Mouse (Mus musculus) kidney, adult 11 months (tissue): ENCODE data around the gene Pbx1.

Experiments
- DNase-seq: peaks from one replicate; pipeline ENCODE4 v3.0.0; 2022

The Pbx1 gene

DNA sequence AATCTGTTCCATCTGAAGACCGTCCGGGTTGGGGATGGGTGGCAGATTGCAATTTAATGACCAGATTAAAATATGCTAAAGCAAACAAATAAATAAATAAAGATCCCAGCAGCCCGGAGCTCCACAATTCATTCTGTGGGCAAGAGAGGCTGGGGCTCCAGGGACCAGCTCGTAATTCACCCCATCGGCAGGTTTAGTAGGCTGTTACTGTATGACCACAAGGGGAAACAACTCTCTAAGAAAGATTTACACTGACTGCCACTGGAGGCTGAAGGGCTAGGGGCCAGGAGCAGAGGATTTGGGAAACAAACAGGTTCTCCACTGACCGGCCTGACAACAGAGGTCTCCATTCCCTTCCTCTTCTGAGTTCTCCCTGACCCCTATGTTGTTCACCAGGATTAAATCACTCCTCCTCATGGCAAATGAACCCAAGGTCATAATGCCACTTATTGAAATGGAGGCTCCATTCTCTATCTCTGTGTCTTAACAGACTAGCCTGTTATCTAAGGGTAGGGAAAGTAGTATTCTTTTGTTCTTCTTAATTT, 292.9 kb downstream of the Pbx1 start:
- DNase-seq, result no peak

- DNase-seq, result no peak
Observed at GRCm38 (mm10) chr1:168138669-168139068, 293.4 kb downstream of the Pbx1 start.

DNA sequence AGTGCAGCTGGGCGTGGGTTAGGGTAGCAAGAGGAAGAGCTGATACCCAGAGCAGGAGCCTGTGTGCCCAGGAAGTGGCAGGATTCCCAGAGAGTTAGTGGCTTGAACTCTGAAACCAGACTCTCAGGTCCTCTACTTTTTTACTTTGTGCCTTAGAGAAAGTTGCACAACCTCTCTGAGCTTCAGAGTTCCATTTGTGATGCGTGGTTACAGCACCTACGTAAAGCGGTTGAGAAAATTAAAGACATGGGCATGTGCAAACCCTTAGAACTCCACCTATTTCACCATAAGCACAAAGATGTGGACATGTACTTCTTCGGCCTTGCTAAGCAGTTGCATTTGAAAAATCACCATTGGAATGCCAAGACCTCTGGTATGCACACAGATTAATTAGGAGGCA, 294.2 kb downstream of the Pbx1 start:
- DNase-seq, result no peak

GRCm38 (mm10) chr1:168135545-168135944, 296.5 kb downstream of the Pbx1 start:
- DNase-seq, result no peak

DNA sequence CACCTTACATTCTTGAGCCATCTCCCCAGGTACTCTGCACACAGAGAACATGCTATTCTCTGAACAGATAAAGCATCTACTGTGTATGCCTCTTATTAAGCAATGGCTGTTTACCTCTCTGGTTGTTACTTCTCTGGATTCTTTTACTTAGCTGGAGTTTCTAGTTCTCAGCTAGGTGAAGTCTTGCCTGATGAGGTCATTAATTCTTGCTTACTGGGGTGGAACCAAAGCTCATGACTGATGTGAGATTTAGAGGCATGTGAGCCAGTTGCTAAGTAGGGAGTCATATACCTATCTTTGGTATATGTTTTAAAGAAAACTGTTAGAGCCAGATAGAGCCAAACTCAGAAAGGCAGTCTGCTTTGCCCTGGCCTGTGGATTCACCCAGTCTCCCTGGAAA, 298.4 kb downstream of the Pbx1 start:
- DNase-seq, result peak; percentile 40

GRCm38 (mm10) chr1:168128004-168128403, 304.1 kb downstream of the Pbx1 start:
- no peak for DNase-seq

GRCm38 (mm10) chr1:168124643-168125490, 307.2 kb downstream of the Pbx1 start:
- no peak for DNase-seq

DNA sequence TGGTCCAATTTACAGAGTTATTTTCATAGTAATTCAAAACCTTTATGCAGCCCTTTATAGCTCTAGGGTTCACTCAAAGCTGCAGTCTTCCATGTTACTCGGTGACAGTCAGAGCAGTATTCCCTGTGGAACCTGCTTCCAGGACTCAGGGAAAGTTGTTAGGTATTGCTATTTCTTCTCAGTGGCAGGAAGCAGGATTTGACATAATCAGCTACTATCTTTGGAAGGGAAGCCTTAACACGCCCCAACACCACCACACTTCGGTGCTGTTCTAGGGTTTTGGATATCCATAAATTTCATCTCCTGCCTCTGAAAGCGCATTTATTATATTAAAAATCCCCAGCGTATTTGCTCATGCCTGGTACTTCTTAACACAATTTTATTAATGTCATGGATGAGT, 314.0 kb downstream of the Pbx1 start:
- no peak for DNase-seq

- DNase-seq, result no peak
Observed at GRCm38 (mm10) chr1:168117367-168117766, 314.7 kb downstream of the Pbx1 start.

DNA sequence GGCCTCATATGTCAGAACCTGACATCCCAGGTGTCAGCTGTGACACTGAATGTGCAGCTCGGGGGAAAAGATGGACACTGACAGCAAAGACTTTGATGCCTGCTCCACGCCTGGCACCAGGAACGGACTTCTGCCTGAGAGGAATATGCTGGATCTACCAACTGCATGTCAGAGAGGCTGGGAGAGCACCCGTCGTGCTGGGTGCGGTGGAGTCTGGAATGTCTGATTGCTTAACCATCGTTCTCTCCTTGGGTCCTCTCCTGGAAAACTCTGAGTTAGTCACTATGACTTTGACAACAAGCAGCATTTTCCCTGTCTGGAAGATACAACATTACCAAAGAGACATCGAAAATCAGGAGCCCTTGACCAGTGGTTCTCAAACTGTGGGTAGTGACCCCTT, 322.3 kb downstream of the Pbx1 start:
- no peak for DNase-seq

DNA sequence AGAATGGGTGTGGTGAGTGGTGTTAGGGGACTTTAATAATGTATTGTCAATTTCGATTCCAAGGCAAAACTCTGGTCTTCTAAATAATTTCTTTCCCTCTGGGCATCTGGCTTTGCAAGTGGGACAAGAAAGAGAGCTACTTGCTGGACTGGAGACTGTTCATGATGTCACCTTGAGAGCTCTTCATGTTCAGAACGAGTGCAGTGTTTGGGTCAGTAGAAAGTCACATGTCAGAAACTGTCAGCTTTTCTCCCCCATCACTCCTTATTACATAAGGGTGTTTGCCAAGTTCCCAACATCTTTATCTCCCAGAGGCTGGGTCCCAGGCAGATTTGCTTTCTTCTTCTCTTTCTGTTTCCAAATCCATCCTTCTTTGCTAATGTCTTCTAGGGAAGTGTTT, 328.2 kb downstream of the Pbx1 start:
- no peak for DNase-seq

DNA sequence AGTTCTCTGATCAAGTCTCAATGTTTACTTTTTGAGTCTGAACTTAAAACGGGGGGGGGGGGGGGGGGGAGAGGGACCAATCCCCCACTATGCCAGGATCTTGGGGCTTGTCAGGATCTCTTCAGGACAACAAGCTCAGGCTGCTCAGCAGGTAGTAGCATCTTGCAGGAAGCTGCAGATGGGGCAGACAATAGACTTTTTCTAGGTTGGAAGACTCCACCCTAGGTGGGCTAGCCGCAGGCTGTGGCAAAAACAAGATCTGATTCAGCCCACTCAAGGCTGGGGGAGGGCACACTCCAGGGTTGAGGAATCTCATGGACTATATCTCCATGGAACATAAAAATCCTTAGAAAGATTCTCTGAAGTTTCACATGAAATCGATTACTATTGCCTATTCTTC, 330.6 kb downstream of the Pbx1 start:
- no peak for DNase-seq

DNA sequence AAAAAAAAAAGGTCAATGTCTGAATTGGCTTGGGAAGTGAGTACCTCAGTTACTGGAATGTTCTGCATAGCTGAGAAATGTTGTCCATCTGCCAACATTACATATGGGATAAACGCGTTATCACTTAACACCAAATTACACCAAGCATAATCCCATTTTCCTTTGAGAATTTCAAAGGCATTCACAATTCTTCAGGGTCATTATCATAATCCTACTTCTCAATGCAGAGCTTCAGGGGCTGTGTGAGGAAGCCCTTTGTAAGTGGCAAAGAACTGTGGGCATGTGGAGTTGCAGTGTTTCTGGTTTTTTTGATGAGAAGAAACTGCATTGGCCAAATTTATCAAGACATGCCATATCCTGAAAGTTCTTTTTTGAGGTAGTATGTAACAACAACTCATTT, 333.3 kb downstream of the Pbx1 start:
- no peak for DNase-seq

DNA sequence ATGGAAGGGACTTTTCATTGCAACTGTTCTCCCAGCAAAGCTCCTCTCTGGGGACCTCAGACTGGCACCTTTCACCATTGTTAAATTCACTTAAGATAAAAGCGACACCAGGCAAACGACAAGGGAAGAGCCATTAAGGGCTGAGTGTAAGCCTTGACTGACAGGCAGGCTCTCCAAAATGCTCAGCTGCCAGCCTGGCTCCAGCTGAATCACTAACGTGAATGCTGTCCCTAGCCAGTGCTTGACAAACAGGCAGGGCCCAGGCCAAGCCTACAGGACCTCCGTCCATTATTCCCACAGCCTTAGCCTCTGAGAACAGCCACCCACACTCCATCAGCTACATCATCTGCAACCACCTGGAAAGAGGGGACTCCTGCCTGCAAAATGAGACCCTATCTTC, 337.4 kb downstream of the Pbx1 start:
- DNase-seq, result no peak

- DNase-seq, result peak; percentile 9
Observed at GRCm38 (mm10) chr1:168093044-168093443, 339.0 kb downstream of the Pbx1 start.

- no peak for DNase-seq
Observed at GRCm38 (mm10) chr1:168091627-168092026, 340.4 kb downstream of the Pbx1 start.

DNA sequence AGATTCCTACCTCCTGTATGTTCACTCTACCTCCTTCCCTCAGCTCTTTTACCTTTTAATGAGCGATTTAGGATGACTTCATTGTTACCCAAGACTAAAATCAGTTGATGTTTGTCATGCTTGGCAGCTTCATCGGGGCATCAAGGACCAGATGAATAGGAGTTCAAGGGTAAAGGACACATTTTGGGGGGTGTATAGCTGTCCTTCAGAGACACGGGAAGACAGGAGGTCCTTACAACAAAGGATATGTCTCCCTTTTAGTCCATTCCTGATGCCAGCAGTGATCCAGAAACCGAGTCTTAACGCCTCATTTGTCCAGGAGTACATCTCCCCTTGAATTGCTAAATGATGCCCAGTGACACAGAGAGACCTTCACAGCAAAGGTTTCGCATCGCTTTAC, 343.4 kb downstream of the Pbx1 start:
- no peak for DNase-seq

DNA sequence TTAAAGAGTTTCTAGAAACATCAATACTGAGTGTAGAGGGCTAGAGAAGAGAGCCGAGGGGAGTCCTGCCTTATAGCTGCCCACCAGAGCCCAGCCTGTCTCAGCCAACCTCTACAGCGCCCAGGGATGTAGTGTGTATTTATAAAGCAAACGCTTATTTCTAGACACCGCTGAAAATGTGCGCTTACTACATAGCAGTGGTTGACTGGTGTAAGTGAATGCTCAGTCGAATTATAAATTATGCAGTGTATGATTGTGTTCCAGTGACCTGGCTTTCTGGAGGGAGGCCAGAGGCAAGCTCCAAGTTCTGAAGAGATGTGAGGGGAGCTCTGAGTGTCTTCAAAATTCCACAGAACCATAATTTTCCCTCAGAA, 352.7 kb downstream of the Pbx1 start:
- DNase-seq, result no peak

DNA sequence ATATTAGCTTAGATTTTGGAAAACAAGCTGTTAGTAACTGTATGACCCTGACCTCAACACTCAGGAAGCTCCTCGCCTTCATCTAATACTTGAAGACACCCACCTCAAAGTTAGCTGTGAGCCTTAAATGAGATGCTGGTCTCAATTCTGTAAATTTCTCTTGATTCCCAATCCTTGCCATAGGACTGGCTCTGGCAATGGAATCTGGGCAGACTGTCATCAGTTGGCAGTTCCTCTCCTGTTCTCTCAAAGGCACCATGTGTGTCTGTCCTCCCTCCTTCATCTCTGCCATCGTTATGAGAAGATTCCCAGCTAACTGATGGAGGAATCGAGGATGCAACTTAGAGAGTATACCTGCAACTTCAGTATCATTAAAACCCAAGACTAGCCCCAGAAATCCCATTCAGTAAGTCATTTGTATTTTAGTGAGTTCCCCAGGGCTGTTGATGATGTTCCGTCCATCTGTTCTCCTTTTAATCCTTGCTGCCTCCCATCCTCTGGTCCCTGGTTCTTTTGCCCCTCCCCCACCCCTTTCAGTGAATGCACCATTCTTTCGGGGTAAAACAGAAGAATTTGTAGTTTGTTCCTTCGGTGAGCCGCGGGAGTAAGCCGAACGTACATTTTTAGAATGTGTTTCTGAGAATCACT, 353.2 kb downstream of the Pbx1 start:
- no peak for DNase-seq

DNA sequence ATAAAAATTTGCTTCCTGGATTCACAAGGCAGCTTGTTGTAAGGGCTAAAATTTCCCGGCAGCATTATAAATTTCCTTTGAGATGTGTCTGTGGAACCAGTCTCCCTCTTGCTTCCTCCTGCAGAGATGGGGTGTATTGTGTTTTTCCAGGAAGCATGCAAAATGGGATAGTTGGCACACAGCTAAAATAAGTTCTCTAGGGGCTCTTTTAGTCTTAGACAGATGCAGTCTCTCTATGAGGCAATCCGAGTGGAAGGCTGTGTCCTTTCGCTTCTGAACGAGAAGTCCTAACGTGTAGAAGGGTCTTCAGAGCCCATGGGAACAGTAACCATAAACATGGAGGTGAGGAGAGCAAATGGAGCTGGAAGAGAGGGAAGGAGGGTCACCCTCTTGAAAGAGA, 360.1 kb downstream of the Pbx1 start:
- no peak for DNase-seq

- no peak for DNase-seq
Observed at GRCm38 (mm10) chr1:168070273-168070910, 361.7 kb downstream of the Pbx1 start.

- no peak for DNase-seq
Observed at GRCm38 (mm10) chr1:168069740-168070139, 362.3 kb downstream of the Pbx1 start.
